In genomic region chrX:76942136-76942535, GRCm38 (mm10) we compare ENCODE assay signal across 27 mouse cellular contexts.
DNase-seq lines count a peak whose midpoint lies in the region; ATAC-seq and TF ChIP-seq lines count a peak whose summit lies in the region.
"Had no signal": no experiment of that assay in that cellular context is flagged by ENCODE, and none has a peak within 500 bp of the region (broad histone marks: within the 10 kb centered on the region; RNA-seq: fewer than 3 reads in every experiment).

No protein-coding gene starts in this region.

- TF ChIP-seq CTCF in lung, adult 2 months (IDR thresholded peaks at IDR 0.05; ENCODE audit: insufficient read depth, low read length), result no peak
- no peak for TF ChIP-seq CTCF in MEL (IDR thresholded peaks at IDR 0.05 in 2 of 3, conservative IDR thresholded peaks at IDR 0.05 in 1 of 3; ENCODE audit: control insufficient read depth in 1 of 3, insufficient read depth in 1 of 3, low read depth in 2 of 3, low read length in 3 of 3, poor library complexity in 1 of 3, severe bottlenecking in 1 of 3)

- 56% methylated on average over 3 of the region's 3 CpGs for WGBS in liver, embryonic 16.5 days (ENCODE audit: insufficient replicate concordance)
- WGBS in lung, adult 2 months, result 67% methylated on average over 3 of the region's 3 CpGs

- no peaks in the 10 kb centered on the region for H3K4me1 ChIP-seq in liver, embryonic 16.5 days (ENCODE audit: control insufficient read depth, low read depth, low read length)
- H3K4me1 ChIP-seq in lung, adult 2 months (ENCODE audit: control insufficient read depth, insufficient read depth, low read length), result no peaks in the 10 kb centered on the region
- no peaks in the 10 kb centered on the region for H3K4me1 ChIP-seq in MEL (ENCODE audit: control insufficient read depth in 1 of 2, insufficient read depth in 2 of 2, low read length in 2 of 2)
- H3K4me1 ChIP-seq: embryonic facial prominence, embryonic 12.5 days; embryonic facial prominence, embryonic 15.5 days; heart, embryonic 12.5 days; heart, embryonic 15.5 days; hindbrain, embryonic 10.5 days; hindbrain, embryonic 13.5 days had no signal

- H3K79me2 ChIP-seq in MEL (ENCODE audit: control insufficient read depth, insufficient read depth, low read length, poor library complexity), result no peaks in the 10 kb centered on the region

- H3K27me3 ChIP-seq in liver, embryonic 16.5 days (ENCODE audit: control insufficient read depth, insufficient read depth, low read depth, low read length), result no peaks in the 10 kb centered on the region
- no peaks in the 10 kb centered on the region for H3K27me3 ChIP-seq in MEL (ENCODE audit: control insufficient read depth in 1 of 2, insufficient read depth in 2 of 2, low read length in 2 of 2)
- H3K27me3 ChIP-seq: embryonic facial prominence, embryonic 12.5 days; embryonic facial prominence, embryonic 15.5 days; heart, embryonic 12.5 days; heart, embryonic 15.5 days; hindbrain, embryonic 13.5 days had no signal

- no peak overlapping the region for H3K27ac ChIP-seq in liver, embryonic 16.5 days (ENCODE audit: low read length)
- H3K27ac ChIP-seq in MEL (ENCODE audit: control insufficient read depth, low read depth, low read length), result no peak overlapping the region
- H3K27ac ChIP-seq: embryonic facial prominence, embryonic 12.5 days; embryonic facial prominence, embryonic 15.5 days; gastrocnemius, adult 2 months; heart, embryonic 15.5 days; hindbrain, embryonic 10.5 days; hindbrain, embryonic 13.5 days had no signal

- no peak for DNase-seq in liver
- DNase-seq in lung, postnatal 25 days (ENCODE audit: low spot score), result peak; percentile 25
- DNase-seq in lung, adult 2 months, result no peak
- peak; percentile 1 for DNase-seq in MEL (ENCODE audit: low read depth, low spot score)
- DNase-seq in T-cell, adult 2 months (ENCODE audit: low spot score), result no peak
- DNase-seq: adrenal gland, postnatal 10 days; adrenal gland, postnatal 36 days; cerebellum, adult 18-20 months; cerebellum, adult 9-11 months; cerebellum, postnatal 25 days; forebrain, postnatal 0 days; gastrocnemius, adult 2 months; gastrocnemius, postnatal 14 days; heart, adult 18-20 months; heart, postnatal 10 days; heart, postnatal 36 days had no signal

- H3K4me3 ChIP-seq in liver, embryonic 16.5 days (ENCODE audit: low read depth, low read length), result no peak overlapping the region
- no peak overlapping the region for H3K4me3 ChIP-seq in lung, adult 2 months (replicated peaks; ENCODE audit: extremely low read depth, low read depth, low read length)
- H3K4me3 ChIP-seq in MEL (ENCODE audit: control insufficient read depth in 1 of 2, insufficient read depth in 1 of 2, low read depth in 2 of 2, low read length in 2 of 2), result no peak overlapping the region
- H3K4me3 ChIP-seq: embryonic facial prominence, embryonic 12.5 days; embryonic facial prominence, embryonic 15.5 days; gastrocnemius, adult 2 months; heart, embryonic 12.5 days; heart, embryonic 15.5 days; hindbrain, embryonic 10.5 days; hindbrain, embryonic 13.5 days had no signal

- TF ChIP-seq EP300 in MEL (IDR thresholded peaks at IDR 0.05; ENCODE audit: low read depth in 1 of 2, low read length in 2 of 2), result no peak

- no peak overlapping the region for H3K4me2 ChIP-seq in liver, embryonic 16.5 days (ENCODE audit: low read depth, low read length)
- H3K4me2 ChIP-seq: embryonic facial prominence, embryonic 12.5 days; embryonic facial prominence, embryonic 15.5 days; heart, embryonic 12.5 days; heart, embryonic 15.5 days; hindbrain, embryonic 13.5 days had no signal

- H3K9me3 ChIP-seq in liver, embryonic 16.5 days (replicated peaks; ENCODE audit: control insufficient read depth, low read length), result no peaks in the 10 kb centered on the region
- no peaks in the 10 kb centered on the region for H3K9me3 ChIP-seq in MEL (replicated peaks; ENCODE audit: insufficient read depth, low read length)
- H3K9me3 ChIP-seq: embryonic facial prominence, embryonic 12.5 days; embryonic facial prominence, embryonic 15.5 days; heart, embryonic 12.5 days; heart, embryonic 15.5 days; hindbrain, embryonic 10.5 days; hindbrain, embryonic 13.5 days had no signal

- no peak for TF ChIP-seq RAD21 in MEL (IDR thresholded peaks at IDR 0.05; ENCODE audit: low read depth, low read length)

- H3K36me3 ChIP-seq in liver, embryonic 16.5 days (ENCODE audit: control insufficient read depth, insufficient read depth), result no peaks in the 10 kb centered on the region
- no peaks in the 10 kb centered on the region for H3K36me3 ChIP-seq in MEL (ENCODE audit: control insufficient read depth in 1 of 2, insufficient read depth in 2 of 2, low read length in 2 of 2)
- H3K36me3 ChIP-seq: embryonic facial prominence, embryonic 12.5 days; embryonic facial prominence, embryonic 15.5 days; heart, embryonic 12.5 days; heart, embryonic 15.5 days; hindbrain, embryonic 10.5 days; hindbrain, embryonic 13.5 days had no signal

- ATAC-seq in liver, embryonic 16.5 days (ENCODE audit: low read depth), result peak; percentile 21; the same call in 1 of the 2 replicates
- ATAC-seq in megakaryocyte progenitor cell, adult 5-6 weeks (replicated peaks; ENCODE audit: poor library complexity), result peak; percentile 66
- ATAC-seq: CD4-positive, CD25-positive, alpha-beta regulatory T cell, adult 4 months; forebrain, embryonic 14.5 days; forebrain, postnatal 0 days; hindbrain, embryonic 16.5 days had no signal

- no peak for TF ChIP-seq POLR2A in lung, adult 2 months (IDR thresholded peaks at IDR 0.05; ENCODE audit: borderline replicate concordance, extremely low read depth, low read depth, low read length)
- TF ChIP-seq POLR2A in MEL (IDR thresholded peaks at IDR 0.05; ENCODE audit: control insufficient read depth in 1 of 2, insufficient read depth in 1 of 2, low read depth in 1 of 2, low read length in 2 of 2, poor library complexity in 1 of 2), result no peak

- no peak overlapping the region for H3K9ac ChIP-seq in liver, embryonic 16.5 days (ENCODE audit: low read depth, low read length)
- H3K9ac ChIP-seq in MEL (ENCODE audit: control insufficient read depth, low read depth, low read length, poor library complexity, severe bottlenecking), result no peak overlapping the region
- H3K9ac ChIP-seq: embryonic facial prominence, embryonic 12.5 days; embryonic facial prominence, embryonic 15.5 days; forebrain, postnatal 0 days; heart, embryonic 12.5 days; heart, embryonic 15.5 days; hindbrain, embryonic 13.5 days had no signal

TF ChIP-seq in MEL, 35 proteins besides CTCF, POLR2A, EP300 and RAD21:
- TF ChIP-seq GABPA (IDR thresholded peaks at IDR 0.05; ENCODE audit: low read depth, low read length), result no peak
- no peak for TF ChIP-seq ZKSCAN1 (IDR thresholded peaks at IDR 0.05; ENCODE audit: low read depth, low read length)
- no peak for TF ChIP-seq MYC (IDR thresholded peaks at IDR 0.05; ENCODE audit: low read depth, low read length)
- TF ChIP-seq NELFE (IDR thresholded peaks at IDR 0.05; ENCODE audit: low read depth, low read length), result no peak
- TF ChIP-seq USF2 (IDR thresholded peaks at IDR 0.05; ENCODE audit: borderline replicate concordance in 1 of 2, insufficient read depth in 1 of 2, low read depth in 1 of 2, low read length in 2 of 2), result no peak
- no peak for TF ChIP-seq MAZ (IDR thresholded peaks at IDR 0.05; ENCODE audit: low read depth, low read length)
- TF ChIP-seq RCOR1 (IDR thresholded peaks at IDR 0.05; ENCODE audit: low read depth, low read length), result no peak
- TF ChIP-seq HCFC1 (IDR thresholded peaks at IDR 0.05; ENCODE audit: low read depth, low read length), result no peak
- TF ChIP-seq POLR2AphosphoS5 (IDR thresholded peaks at IDR 0.05; ENCODE audit: borderline replicate concordance, low read depth, low read length), result no peak
- no peak for TF ChIP-seq MEF2A (IDR thresholded peaks at IDR 0.05; ENCODE audit: extremely low read depth, insufficient replicate concordance, low read depth, low read length, poor library complexity, severe bottlenecking)
- no peak for TF ChIP-seq JUND (IDR thresholded peaks at IDR 0.05; ENCODE audit: low read depth, low read length)
- no peak for TF ChIP-seq MAX (IDR thresholded peaks at IDR 0.05; ENCODE audit: low read length)
- TF ChIP-seq UBTF (IDR thresholded peaks at IDR 0.05; ENCODE audit: borderline replicate concordance, insufficient read depth, low read depth, low read length), result no peak
- no peak for TF ChIP-seq ZNF384 (IDR thresholded peaks at IDR 0.05; ENCODE audit: low read depth, low read length)
- no peak for TF ChIP-seq TBP (IDR thresholded peaks at IDR 0.05; ENCODE audit: low read depth, low read length)
- TF ChIP-seq ZMIZ1 (IDR thresholded peaks at IDR 0.05; ENCODE audit: low read depth, low read length), result no peak
- TF ChIP-seq E2F4 (IDR thresholded peaks at IDR 0.05; ENCODE audit: borderline replicate concordance, low read depth, low read length), result no peak

Comparison
In these comparisons a context has a peak if more than half of its experiments do, and no peak if none do; other contexts are left out.
1. DNase-seq: peak in lung, postnatal 25 days (single experiment) and MEL (single experiment); none in liver (single experiment), lung, adult 2 months (single experiment) and T-cell, adult 2 months (single experiment).